Mouse (Mus musculus): ENCODE results near the gene Nrbp1.
A peak's percentile ranks its signal among the peaks of the same experiment; 100 is the strongest.

Nrbp1 gene

DNA sequence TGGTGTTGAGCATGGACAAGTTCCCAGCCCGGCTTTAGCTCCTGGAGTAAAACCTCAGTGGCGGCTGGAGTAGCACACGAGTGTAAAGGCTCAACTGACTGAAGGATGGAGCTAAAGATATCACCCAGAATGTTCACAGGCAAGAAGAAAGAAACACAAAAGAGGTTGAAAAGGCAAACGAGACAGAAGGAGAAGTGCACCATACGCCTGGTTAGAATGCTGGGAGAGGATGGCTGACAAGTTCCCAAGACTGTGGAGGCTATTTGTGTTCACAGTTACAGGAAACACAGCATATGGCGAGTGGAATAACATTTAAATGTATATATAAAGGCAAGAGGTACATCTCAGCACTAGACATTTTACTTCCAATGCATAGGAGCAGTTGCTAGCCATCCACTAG, 32.4 kb downstream of the Nrbp1 start:
- DNase-seq: no peak

DNA sequence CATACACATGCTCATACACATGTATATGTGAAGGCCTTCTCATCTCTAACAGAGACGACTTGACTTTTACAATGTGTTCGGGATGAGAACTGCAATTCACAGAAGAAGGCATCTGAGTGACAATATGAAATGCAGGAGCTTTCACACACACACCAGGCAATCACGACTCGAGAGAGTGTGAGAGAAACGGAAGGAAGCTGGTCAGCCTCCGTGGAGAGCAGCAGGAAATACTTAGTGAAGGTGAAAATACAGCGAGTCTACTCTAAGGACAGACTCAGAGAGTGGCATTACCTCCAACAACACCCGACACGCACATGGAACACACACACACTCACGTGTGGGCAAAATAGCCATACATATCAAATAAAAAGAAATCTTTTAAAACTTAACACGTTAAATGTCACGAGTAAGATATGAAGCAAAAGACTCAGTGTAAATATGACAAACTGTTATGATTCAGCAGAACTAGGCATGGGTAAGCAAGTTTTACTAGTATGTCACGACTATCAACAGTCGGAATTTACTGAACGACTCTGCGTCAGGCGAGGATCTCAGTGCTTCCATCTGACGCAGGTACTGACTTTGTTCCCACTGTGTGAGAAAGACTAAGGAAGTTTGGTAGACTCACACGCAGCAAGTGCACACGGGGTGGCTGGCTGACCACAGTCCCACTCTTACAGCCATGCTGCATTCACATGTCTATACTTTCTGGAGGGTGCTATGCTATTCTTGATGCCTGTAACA, 38.8 kb downstream of the Nrbp1 start:
- DNase-seq: no peak

DNA sequence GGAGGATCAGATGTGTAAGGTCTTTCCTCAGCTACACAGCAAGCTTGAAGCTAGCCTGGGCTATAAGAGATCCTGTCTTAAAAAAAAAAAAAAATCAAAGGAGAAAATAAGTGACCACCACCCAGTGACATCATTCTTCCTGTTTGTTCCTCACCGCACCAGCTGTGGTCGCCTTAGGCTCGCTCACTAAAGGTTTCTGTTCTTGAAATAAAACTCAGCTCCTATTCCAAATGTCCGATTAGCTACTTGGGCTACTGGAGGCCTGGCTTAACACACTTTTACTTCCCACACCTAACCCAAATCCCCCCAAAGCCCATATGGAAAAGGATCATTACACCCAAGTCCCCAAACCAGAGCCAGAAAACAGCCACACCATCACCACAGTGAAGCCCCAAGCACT, 47.6 kb downstream of the Nrbp1 start:
- DNase-seq: no peak

DNA sequence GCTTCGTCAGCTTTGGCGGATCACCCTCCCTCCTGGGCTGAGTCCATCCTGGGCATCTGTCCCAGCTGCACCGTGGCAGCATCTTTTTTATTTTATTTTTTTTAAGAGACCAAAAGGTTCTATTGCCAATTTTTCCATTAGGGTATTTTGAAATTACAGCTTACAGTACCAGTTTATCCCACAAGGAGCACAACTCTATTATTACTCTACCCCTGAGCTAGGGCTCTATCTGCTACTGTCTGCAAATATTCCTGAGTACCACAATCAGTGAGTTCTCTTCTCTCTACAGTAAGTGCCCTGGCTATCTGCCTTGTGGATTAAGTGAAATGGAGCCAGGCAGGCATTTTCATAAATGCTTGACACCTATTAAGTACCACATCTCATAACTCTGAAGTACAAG, 48.0 kb downstream of the Nrbp1 start:
- DNase-seq: no peak

DNA sequence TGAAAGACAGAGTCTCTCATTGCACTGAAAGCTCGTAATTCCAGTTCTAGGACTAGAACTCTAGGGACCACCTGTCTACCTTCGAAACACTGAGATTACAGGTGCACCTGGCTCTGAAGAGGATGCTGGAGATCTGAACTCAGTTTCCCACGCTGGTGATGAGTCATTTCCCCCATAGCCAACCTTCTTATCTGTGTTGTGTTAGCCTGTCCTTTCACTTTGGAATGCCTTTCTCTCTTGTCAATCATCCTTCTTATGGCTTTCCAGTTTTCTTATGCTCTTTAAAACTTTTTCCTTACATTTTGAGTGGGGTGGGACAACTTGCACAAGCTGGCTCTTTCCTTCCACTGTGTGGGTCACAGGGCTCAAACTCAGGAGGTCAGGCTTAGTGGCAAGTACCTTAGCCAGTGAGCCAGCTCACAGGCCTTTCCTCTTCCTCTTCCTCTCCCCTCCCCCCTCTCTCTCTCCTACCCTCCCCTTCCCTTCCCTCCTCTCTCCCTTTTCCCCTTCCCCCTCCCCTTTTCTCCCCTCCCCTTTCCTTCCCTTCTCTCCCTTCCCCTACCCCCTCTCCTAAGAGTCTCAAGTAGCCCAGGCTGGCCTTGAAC, 49.1 kb downstream of the Nrbp1 start:
- DNase-seq: no peak

DNA sequence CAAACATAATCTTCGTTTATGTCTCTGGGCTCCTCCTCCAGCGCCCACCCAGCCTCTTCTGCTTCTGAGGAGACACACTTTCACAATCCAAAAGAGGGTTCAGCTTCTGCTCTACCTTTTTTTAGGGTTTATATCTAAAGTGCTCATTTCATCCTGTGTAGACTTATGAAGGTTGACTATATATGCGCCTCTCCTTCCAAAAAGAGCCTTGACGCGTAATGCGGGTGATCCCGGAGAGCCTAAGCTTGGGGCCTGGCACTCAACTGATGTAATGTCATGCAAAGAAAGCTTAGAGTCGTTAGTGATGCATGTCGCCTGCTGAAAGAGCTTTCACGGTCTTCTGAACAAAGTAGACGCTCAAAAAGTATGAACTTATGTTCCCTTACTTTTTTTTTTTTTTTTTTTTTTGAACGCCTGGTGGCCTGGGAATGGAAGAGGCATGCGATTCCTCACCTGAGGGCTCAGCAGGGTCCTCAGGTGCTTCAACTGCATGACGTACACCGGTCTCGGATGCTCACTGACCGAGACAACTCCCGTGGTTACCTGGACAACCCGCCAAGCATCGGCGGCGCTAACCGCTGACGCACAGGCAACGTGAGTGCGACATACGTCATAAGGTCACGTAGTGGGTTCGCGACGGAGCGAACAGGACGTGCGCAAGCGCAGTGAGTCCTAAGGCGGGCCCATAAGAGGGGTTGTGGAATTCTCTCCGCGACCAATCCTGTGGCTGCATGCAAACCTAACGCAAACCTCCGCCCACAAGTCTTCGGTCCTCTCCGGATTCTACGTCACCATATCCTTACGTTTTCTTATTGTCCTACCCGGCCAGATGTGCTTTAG, 50.1 kb downstream of the Nrbp1 start, which contains the start of gene Ift172:
Gene Ift172, minus strand, starts transcription at position 596 of the 840 bp plus-strand sequence.
- DNase-seq: peak; percentile 94

DNA sequence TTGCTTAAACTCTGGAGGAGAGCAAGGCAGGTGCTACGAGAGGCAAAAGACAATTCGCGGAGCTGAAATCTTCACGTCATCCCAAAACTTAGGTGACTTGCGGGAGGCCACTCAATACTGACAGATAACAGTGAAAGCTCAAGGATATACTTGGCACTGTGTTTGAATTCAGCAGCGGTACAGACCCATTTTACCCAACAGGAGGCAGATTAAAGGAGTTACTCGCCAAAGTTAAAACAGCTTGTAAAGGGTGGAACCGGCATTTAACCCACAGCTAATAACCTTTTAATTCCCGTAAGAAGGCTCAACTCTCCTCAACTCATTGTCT, 50.7 kb downstream of the Nrbp1 start:
- no peak for DNase-seq

DNA sequence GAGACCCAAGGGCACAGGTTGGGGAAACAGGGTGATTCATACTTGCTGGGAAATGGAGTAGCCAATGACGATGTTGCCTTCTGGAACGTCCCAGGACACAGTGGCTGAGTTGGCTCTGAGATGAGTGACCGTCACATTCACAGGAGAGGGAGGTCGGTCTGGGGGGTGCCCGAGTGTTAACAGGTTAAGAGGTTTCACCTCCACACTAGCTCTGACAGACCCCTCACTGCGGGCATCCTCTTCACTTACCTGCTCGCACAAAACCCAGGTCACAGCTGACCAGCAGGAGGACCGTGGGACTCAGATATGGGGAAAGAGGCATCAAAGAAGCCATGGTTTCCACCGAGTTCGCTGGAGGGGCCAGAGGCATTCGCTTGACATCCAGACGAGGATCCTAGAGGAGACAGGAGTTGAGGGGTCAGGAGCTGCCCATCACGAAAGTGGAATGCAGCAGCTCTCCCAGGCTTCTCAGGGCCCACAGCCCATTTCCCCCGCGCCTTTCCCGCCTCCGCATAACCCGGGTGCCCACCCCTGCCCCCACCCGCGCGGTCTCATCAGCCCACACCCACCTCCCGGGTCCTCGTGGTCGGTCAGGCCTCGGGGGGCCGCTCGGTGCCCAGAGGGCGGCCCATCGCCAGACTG, 54.4 kb downstream of the Nrbp1 start:
- no peak for DNase-seq

DNA sequence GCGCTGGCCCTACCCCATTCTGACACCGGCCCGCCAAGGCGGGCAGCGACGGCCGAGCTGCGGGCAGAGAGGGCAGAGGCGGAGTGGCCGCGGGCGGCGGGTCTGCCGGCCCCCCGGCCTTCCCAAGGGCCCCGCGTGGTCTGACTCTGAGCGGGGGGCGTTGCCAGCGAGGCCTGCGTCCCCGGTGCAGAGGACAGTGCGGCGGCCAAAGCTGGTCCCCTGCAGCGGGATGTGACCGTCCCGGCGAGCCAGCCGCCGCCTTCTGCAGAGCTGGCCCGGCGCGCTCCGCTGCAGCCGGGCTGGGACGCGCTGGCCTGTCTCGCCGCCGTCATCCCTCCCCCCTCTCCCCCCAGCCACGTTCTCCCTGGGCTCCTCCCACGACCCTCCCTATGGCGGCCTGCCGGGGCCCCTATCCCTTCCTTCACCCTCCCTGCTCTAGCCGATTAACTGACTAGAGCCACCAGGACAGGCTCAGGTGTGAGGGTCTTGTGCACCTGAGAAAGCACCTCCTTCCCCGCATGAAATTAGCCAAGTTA, 55.0 kb downstream of the Nrbp1 start, which contains the start of gene Fndc4:
Gene Fndc4, minus strand, starts transcription at position 475 of the 536 bp plus-strand sequence.
- peak; percentile 34 for DNase-seq

DNA sequence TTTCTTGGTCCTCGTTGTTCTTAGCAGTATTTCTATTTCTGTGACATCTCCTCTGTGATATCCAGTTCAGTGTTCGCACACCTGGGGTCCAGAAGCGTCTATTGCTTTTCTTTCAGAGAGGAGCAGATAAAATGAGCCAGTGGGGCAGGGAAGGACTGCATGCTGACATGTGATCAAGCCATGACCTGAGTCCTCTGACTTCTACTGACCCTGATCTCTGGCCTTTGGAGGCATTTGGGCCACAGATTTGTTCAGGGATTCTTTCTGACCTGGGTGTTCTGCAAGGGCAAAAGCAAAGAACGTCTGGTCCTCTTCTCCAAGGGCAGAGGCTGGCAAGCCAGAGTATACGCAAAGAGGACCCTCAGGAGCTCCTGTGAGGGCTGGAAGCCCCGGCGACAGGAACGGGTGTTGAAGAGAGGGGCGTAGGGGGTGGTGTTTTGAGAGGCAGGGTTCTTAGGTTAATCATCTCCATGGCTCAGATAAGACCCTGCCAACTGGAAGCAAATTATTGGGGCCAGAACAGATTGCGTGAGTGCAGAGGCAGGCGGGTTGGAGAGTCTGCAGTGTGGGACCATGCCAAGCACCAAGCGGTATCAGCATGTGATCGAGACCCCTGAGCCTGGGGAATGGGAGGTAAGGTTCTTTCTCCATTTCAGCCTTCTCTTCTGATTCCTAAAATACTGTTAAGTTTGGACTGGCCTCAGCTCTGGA, 56.5 kb downstream of the Nrbp1 start, which contains the start of gene Gckr:
Gene Gckr, plus strand, starts transcription at position 397 of the 711 bp plus-strand sequence.
- no peak for DNase-seq

DNA sequence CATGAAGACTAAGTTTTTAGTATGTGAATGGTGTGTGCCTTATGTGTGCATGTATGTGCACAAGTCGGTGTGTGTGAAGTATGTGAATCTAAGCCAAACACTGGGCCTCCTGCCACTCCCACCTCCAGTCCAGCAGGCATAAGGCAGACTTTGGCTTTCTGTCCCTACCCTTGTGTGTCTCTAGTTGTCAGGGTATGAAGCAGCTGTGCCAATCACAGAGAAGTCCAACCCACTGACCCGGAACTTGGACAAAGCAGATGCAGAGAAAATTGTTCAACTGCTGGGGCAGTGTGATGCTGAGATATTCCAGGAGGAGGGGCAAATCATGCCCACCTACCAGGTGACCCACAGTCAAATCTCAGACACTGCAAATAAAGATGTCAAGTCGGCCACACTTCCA, 57.3 kb downstream of the Nrbp1 start:
- no peak for DNase-seq

DNA sequence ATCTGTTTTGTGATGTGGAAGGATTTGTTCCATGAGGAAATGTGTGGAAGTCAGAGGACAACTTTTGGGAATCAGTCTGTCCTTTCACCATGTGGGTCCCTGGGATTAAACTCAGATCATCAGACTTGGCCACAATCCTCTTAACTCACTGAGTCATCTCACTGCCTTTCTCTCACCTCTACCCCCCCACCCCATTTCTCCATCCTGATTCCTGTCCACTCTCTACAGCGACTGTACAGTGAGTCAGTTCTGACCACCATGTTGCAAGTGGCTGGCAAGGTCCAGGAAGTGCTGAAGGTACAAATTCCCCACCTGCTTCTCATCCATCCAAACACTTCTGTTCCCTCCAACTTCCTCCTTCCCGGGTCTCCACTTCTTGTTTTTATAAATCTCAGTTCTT, 57.8 kb downstream of the Nrbp1 start:
- DNase-seq: no peak

All from kidney, adult 18-20 months (tissue).